Mouse (Mus musculus) left cerebral cortex, adult 18-20 months (tissue): Measurements from ENCODE around the gene Gm2663. TPM values are rescaled to one million over a fixed set of nuclear protein-coding genes. Genes with fewer than 3 reads are reported as not detected.
"Not testable (repeated sequence)": the region's sequence is repeated elsewhere in the genome, so short reads cannot be mapped to it uniquely, and the experiment has no call there.

ENCODE experiments used
- DNase-seq, 2 experiments: peaks; one replicate each; pipeline ENCODE4 v3.0.0; 2021 to 2022; ENCODE audit warnings: low spot score in 2 of 2, mixed read lengths in 1 of 2
- long read RNA-seq, 2 experiments: library from polyadenylated mRNA; stranded (forward); transcript quantifications; one replicate each; pipeline ENCODE4 v2.0.0; 2021
- total RNA-seq, 2 experiments: library from RNA; stranded (reverse); gene quantifications; 2 replicates each; pipeline ENCODE4 v1.2.3; 2021

Gm2663 gene
- not detected for total RNA-seq
- long read RNA-seq, experiment 1: 0 reads
- long read RNA-seq, experiment 2: 0 reads

DNA sequence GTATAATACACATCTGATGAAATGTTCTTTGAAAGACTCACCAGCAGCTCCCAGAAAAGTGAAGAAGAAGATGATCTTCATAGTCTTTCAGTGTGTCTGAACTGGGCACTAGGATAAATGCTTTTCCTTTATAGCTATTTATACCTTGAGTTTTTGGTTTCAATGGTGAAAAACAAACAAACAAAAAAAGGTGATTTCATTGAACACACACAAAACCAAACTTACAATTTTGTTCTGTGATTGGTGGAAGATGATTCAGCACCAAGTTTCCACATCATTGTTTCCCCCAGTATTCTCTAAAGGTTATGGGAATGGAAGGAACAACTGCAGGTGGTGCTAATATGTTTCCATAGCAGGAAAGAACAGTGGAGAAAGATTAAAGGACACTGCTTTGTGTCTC, at the start of gene Gm2663:
TSS of gene Gm2663 (minus strand) at position 101 of the 400 bp plus-strand sequence.
- DNase-seq: not testable (repeated sequence)

DNA sequence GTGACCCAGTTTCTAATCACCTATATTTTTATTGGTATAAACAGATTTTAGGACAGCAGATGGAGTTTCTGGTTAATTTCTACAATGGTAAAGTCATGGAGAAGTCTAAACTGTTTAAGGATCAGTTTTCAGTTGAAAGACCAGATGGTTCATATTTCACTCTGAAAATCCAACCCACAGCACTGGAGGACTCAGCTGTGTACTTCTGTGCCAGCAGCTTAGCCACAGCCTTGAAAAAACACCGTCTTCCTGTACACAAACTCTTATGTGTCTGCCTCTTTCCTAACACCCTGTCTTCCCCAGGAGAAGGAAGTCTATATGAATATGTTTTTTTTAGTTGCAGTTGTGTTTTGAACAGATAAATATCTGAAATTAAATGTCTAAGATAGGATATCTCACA, 49.3 kb upstream of the Gm2663 start:
- DNase-seq: peak in 1 of 2 experiments; percentile 27

DNA sequence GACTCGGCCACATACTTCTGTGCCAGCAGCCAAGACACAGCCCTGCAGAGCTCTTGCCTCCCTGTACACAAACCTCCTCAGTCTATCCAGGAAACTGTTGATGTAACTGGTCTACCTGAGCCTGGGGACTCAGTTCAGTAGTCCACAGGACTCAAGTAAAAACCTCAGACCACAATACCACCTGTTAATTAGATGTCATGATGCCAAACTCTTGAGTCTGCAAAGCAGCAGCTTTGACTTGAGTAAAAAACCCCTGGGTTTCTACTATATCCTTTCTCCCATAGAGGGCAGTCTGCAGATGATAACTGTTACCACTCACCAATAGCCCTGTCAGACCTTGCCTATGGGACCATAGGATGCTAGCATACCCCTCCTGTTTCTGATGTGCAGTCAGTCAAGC, 48.7 kb upstream of the Gm2663 start:
- no peak for DNase-seq

DNA sequence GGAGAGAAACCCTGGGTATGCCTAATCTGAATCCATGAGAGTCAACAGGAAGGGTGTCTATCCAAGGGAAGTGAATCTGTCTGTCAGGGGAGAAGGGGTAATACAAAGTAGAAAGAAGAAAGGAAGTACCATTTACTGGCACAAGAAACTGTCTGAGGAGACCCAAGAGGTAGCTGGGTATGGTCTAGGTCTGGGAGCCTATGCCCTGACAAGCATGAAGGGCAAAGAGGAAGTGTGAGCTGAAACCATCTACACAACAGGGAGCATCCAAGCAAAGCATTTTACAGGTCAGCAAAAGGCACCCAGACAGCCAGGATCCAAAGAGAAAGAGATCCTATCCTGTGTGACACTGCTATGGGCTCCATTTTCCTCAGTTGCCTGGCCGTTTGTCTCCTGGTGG, 47.9 kb upstream of the Gm2663 start:
- no peak for DNase-seq

DNA sequence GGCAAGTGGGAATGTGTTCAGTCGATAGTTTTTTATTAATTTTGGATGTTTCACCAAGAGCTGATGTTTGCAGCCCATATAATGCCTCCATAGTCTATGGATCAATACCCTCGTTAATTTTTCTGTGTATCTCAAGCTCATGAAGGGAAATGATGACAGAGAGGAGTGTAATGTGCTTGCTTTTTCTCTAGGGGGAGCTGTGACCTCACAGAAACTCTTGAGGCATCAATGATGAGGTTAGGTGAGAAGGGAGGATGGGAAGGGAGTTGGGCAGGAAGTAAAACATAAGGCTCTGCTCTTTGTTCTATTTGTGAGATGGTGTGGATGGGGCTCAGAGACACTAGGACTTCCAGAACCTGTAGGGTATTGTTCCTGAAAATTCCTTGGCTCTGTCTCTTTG, 47.3 kb upstream of the Gm2663 start:
- no peak for DNase-seq

DNA sequence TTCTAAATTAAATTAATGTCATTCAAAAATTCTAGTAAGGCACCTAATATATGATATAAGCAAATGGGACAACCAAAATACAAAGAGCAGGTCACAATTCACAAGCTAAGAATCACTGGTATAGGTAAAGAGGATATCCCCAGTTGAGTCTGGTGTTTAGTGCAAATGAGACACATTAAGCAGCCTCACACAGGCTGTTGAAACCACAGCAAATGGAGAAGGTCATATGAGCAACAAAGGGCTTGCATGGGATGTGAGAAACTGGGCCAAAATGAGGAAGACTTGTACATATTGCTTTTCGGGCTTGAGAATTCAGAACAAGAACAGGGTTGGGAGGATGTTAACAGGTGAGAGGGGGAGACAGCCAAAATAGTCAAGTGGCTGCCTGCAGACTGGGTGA, 45.5 kb upstream of the Gm2663 start:
- DNase-seq: no peak

DNA sequence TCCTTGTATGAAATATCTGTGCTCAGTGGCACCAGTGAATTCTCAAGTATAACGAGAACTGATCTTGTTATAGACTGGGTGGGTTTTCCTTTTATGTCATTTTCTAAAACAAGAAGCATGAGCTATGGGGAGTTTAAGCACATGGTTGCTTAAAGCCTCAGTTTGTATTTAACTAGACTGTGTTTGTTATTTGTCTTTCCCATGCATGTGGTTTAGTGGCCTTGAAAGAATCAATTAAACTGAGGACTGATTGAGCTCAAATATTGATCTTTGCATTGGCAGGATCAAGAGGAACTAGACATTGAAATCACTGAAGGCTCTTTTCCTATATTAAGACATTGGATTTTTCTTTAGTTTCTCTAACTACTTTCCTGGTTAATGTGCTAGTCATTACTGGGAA, 45.0 kb upstream of the Gm2663 start:
- no peak for DNase-seq

DNA sequence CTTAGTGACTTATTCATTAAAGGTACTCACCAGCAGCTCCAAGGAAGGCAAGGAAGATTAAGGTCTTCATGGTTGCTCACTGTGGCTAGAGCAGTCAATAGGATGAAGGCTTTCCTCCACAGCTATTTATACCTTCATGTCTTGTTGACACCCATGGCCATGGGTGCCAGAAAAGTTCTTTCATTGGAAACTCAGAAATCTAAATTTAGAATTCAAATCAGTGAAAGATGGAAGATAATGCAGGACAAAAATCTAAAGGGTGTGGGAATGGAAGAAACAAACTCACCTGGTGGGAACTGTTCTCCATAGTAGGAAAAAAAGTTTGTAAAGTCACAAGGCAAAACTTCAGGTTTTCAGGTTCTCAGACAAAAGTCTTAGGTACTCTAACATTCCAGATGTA, 36.1 kb upstream of the Gm2663 start, which contains the start of gene 2210010C04Rik:
TSS of gene 2210010C04Rik (minus strand) at position 101 of the 400 bp plus-strand sequence.
- no peak for DNase-seq

DNA sequence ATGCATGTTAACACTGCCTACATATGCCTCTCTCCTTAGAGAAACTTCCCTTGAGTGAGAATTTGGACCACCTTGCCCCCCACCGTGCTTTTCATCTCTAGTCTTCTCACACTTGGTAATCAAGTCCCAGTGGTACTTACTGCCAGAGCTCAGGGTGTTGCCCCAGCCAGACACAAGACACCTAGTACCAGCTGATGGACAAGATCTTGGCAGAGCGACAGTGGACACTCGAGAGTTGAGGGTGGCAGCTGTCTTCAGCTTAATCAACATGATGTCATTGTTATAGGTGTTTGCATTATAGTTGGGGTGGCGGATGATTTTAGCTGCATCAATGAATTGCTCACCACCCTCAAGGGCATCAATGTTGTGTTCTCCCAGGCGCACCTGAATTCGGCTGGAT, 33.5 kb upstream of the Gm2663 start:
- DNase-seq: no peak

DNA sequence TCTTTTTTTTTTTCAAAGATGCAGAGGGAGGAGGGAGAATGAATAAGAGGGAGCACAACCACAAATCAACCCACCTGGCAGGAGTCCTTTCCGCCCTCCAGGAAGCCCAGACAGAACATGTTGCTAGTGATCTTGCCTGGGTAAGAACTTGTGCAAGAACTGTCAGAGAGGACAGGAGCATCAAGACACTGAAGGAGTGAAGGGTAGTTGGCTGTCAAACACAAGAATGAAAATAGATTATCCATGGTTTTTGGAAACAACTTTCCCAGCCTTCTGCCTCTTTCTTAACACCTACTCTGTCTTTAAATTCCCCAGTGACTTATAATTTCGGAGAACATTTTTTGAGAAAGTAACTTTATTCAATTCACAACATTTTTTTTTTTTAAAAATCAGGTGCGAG, 33.0 kb upstream of the Gm2663 start:
- no peak for DNase-seq

DNA sequence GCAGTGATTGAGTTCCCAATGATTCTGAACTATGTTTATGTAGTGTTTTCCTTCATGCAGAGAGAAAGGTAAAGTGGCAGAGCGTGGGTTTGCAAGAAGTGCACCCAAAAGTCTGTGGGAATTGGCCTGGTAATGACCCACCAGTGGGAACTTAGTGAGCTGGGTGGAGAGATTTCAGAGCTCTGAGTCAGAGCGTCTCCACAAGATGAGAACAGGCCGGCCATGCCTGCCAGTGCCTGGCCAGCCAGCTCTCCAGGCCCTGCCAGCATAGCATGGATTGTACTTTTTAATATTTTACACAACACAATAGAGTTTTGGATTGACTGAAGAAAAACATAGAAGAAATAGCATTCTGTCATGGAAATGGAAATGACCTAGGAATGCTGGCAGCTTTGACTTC, 31.5 kb upstream of the Gm2663 start:
- no peak for DNase-seq

DNA sequence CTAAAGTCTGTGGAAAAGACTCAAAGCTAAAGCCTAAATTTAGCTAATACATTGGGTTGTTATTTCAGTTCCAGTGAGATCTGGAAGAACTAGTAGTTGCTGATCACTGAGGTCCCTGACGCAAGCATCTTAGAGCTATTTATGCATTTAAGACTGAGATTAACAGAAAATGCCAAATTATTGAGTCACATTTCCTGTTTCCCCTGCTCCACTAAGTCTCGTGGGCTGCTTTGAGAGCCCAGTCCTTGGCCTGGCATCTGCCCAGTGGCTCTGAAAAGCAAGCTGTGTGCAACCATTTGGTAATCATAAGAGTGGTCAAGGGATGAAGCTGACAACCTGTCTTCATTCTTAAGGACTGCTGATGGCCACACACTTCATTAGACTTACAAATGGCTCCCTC, 27.8 kb upstream of the Gm2663 start:
- no peak for DNase-seq

DNA sequence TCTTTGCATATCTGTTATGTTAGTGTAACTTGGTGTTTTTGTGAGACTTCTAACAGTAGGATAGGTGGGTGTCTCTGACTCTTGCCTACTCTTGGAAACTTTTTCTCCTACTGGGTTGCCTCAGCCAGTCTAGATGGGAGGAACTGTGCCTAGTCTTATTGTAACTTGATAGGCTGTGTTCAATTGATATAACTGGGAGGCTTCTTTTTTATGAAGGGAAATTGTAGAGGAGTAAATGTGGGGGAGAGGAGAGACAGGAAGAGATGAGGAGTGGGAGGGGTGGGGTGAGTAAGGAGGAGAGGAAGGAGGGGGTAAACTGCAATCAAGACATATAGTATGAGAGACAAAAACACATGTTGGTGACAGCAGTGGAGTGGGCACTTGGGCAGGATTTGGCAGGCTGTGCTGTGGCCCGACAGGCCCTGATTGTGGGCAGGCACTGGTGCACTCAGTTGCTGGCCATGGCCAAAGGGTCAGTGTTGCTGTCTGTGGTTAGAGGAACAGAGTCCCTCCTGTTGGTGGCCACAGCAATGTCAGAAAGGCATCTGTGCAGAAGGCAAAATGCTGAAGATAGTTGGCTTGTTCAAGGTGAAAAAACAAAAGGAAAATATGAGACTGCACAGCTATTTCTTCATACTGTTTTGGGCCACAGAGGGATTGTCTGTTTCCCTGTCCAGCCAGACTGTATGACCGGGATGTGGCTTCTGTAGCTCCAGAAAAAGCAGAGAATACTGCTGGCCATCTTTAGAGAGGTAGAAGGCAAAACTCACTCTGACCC, 26.8 kb upstream of the Gm2663 start:
- no peak for DNase-seq

DNA sequence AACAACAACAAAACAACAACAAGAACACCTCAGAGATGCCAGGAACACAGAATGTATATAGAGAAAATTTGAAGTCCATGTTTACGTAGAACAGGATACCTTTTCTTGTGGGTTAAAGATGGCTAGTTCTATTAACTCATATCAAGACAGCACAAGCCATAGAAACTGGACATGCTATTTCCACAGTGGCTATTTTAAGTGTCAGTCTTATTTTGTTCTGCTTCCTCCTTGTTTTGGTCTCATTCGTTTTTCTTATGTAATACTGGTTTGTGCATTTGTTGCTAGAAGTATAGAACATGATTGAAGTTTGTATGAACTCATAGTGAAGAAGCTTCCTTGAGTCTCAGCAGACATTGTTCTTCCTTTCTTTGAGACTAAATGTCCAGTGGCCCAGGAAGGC, 19.9 kb upstream of the Gm2663 start:
- no peak for DNase-seq

DNA sequence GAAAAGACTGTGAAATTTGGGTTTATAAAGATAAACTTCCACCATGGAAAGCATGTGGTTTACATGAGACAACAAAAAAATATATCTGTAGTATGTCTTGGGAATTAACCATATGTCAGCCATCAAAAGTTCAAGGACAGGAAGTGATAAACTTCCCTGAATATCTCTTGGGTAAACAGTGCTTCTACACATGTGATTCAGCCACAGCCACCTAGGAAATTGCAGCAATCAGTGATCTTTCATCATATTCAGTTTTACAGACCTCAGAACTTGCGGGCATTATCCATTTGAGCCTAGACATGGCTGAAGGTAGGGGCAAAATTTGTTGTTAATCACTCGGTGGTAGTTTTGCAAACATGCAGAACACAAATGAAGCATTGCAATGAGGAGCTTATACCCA, 19.4 kb upstream of the Gm2663 start:
- no peak for DNase-seq

DNA sequence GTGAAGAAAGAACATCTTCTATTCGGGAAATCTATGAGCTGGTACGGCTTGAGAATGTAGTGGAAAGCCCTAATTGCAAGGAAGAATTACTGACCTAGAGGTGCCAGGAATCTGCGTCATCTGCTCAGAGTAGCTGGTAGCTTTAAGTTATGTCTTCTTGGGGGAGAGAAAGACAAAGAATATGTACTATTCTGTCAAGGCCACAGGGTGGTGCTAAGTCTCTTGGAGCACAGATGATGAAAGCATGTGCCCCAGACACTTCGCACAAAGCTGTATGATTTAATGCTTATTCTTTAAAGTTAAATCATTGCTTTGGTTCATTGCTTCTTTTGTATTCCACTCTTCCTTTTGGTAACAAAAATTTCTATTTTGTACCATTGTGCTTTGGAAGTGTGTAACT, 15.8 kb upstream of the Gm2663 start:
- DNase-seq: no peak

DNA sequence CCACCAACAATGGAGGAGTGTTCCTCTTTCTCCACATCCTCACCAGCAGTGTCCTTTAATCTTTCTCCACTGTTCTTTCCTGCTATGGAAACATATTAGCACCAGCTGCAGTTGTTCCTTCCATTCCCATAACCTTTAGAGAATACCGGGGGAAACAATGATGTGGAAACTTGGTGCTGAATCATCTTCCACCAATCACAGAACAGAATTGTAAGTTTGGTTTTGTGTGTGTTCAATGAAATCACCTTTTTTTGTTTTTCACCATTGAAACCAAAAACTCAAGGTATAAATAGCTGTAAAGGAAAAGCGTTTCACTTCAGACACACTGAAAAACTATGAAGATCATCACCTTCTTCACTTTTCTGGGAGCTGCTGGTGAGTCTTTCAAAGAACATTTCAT, 34.8 kb downstream of the Gm2663 start, which contains the start of gene 1810009J06Rik:
TSS of gene 1810009J06Rik (plus strand) at position 301 of the 400 bp plus-strand sequence.
- DNase-seq: not testable (repeated sequence)

DNA sequence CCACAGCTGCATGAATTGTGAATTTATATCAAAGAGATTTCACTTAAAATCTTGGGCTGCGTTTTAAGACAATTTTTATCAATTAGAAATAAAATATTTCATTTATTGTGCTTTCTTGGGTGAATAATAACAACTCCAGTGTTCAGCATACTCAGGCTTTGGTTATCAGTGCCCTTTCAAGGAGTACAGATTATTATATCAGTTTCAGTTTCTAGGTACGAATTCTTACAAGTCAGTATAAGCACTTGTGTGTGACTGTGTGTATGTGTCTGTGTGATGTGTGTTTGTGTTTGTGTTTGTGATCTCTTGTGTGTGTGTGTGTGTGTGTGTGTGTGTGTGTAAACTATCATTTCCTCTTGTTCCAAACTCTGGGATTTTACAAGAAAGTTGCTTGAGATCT, 45.6 kb downstream of the Gm2663 start:
- DNase-seq: no peak

DNA sequence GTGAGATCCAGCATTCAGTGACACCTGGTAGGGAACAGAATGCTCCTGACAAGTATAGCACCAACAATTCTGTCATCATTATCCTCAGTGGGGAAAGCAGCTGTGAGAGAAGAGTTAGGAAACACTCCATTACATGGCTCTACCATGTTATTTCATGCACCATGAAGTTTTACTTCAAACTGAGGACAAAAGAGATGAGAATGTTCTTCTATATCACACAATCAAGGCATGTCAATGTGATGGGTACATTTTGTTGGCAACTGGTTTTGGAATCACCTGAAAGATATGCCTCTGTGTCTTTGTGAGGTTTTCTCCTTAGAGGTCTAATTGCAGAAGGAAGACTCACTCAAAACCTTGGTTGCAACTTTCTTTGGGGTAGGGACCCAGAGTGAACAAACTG, 47.5 kb downstream of the Gm2663 start, which contains the start of gene Gm4744:
TSS of gene Gm4744 (minus strand) at position 101 of the 400 bp plus-strand sequence.
- no peak for DNase-seq
